Mouse (Mus musculus) CH12F3 (cell line): ENCODE measurements around the gene Irf3.

Source experiments
- in situ Hi-C: fragments of 300-500 bp; cut with MboI; formaldehyde crosslinking; loops from 2 replicates; pipeline ENCODE4 v1.14.3; 2020; ENCODE audit warnings: low sequenced_read_pairs

Irf3 gene

GRCm38 (mm10) chr7:44997231-44997939, at the start of gene Irf3:
Irf3 (plus strand) TSS chr7:44997648.
- in situ Hi-C loops = no loop called here

- in situ Hi-C loops = no loop called here
Observed at GRCm38 (mm10) chr7:44949922-44950321, 47.5 kb upstream of the Irf3 start.

GRCm38 (mm10) chr7:44951960-44952359, 45.5 kb upstream of the Irf3 start:
- in situ Hi-C loops = no loop called here

DNA sequence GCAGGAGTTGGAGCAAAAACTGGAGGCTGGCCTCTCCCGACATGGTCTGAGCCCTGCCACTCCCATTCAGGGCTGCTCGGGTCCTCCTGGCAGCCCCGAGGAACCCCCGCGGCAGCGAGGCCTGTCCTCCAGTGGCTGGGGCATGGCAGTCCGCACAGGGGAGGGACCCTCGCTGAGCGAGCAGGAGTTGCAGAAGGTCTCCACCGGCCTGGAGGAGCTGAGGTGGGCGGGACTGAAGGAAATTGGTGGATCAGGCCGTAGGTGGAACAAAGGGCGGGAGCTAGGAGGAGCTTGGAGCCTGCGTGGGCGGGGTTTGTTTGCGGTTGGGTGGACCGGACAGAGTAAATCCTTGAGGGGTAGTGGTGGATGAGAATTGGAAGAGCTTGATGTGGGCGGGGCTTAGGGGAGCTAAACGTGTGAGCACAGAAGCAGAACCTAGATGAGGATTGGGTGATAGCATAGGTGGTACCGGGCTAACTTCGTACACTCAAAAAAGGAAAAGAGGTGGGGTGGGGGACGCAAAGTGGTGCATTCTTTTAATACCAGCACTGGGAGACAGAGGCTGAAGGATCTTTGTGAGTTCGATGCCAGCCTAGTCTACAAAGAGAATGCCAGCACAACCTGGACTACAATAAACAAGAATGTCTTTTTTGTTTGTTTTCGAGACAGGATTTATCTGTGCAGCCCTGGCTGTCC, 44.7 kb upstream of the Irf3 start:
- in situ Hi-C loops = no loop called here

DNA sequence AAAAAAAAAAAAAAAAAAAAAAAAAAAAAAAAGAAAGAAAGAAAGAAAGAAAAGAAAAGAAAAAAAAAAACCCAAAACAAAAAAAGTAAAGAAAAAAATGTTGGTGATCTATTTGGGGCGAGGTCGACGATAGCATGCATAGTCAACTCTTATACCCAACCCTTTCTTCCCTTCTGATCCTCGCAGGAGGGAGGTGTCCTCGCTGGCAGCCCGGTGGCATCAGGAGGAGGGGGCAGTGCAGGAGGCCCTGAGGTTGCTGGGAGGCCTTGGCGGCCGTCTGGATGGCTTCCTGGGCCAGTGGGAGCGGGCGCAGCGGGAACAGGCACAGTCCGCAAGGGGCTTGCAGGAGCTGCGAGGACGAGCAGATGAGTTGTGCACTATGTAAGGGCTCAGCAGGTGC, 43.9 kb upstream of the Irf3 start:
- in situ Hi-C loops = no loop called here

- in situ Hi-C loops = no loop called here
Observed at GRCm38 (mm10) chr7:44954091-44954885, 43.2 kb upstream of the Irf3 start.

- in situ Hi-C loops = no loop called here
Observed at GRCm38 (mm10) chr7:44955628-44956027, 41.8 kb upstream of the Irf3 start.

DNA sequence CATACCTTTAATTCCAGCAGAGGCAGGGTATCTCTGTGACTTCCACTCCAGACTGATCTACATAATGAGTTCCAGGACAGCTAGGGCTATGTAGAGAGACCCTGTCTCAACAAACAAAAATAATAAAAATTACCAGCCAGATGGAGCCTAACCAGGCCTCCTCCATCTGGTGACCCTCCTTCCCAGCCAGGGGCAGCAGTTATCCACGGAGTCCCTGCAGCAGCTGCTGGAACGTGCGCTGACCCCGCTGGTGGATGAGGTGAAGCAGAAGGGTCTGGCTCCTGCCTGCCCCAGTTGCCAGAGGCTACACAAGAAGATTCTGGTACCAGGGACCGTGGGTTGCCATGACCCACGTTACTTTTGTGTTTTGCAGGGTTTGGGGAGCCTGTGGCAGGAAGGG, 41.2 kb upstream of the Irf3 start:
- in situ Hi-C loops = no loop called here

DNA sequence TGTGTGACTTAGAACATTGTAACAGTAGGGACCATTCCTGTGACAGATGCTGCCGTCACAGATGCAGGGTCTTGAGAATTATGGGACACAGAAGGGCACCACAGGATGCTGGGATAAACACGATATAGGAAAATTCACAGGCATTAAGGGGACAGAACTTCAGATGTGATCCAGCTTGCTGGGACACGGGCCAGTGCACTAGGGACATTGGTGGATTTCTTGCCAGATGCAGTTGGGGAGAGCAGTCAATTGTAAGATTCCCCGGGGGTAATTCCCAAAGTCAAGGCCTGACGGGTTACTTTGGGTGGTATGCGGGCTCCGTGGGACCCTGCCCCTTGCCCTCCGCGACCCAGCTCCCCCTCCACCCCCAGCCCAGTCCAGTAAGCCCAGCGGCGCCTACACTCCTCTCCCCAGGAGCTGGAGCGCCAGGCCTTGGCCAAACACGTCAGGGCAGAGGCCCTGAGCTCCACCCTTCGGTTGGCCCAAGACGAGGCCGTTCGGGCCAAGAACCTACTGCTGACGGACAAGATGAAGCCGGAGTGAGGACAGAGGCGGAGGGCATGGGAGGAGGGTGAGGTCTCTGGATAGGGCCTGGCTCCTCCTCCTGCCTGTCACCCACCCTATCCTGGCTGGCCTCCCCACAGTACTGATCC, 40.1 kb upstream of the Irf3 start:
- in situ Hi-C loops = no loop called here

DNA sequence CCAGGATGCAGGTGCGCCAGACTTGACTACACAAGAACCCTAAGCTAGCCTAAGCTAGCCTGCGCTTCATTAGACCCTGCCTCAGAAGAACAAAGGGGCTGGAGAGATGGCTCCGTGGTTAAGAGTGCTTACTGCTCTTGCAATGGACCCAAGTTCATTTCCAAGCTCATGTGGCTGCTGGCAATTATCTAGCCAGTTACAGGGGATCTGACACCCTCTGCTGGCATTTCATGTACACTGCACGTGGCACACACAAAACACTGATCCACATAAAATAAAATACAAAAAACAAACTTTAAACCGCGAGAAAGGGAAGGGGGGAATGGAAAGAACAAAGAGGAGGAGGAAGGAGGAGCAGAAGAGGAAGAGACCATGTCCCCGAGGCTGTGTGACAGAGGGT, 39.2 kb upstream of the Irf3 start:
- in situ Hi-C loops = no loop called here

DNA sequence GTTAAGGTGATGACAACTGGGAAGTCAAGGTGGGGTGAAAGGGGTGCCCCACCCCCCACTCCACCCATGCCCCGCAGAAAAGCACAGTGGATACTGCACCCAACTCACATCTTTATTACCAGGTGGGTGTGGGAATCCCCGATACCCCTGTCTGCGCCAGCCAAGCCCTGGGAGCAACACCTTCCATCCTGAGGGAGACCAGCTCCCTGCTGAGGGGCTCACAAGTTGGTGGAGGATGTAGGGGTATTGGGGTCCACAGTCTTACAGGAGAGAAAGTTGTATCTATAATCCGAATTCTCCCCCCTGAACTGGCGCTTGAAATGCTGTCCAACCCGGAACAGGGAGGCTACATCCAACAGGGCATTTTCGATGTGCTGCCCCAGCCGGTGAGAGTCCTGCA, 38.2 kb upstream of the Irf3 start:
- in situ Hi-C loops = no loop called here

DNA sequence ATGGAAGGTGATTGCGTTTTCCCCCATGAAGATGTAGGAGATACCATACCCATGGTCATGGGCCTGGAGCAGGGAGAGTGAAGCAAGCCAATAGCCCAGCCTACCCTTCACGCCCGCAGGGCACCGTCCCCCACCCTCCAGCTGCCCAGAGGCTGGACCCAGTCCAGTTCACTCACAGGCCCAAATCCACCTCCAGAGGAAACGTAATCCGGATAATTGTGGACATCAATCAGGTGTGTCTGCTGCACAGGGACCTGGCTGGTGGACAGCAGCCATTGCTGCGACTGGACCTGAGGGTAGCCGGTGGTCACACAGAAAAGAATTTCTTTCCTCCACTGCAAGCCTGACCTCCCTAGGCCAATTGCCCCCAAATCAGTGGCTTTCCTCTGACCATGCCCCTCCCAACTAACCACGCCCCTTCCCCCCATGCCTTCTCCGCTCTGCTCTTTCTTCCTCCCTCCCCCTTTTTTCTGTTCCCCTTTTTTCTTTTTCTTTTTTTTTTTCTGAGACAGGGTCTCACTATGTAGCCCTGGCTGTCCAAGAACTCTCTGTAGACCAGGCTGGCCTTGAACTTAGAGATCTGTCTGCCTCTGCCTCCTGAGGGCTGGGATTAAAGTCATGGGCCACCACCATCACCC, 37.5 kb upstream of the Irf3 start:
- in situ Hi-C loops = no loop called here

- in situ Hi-C loops = no loop called here
Observed at GRCm38 (mm10) chr7:44960512-44960910, 36.9 kb upstream of the Irf3 start.

DNA sequence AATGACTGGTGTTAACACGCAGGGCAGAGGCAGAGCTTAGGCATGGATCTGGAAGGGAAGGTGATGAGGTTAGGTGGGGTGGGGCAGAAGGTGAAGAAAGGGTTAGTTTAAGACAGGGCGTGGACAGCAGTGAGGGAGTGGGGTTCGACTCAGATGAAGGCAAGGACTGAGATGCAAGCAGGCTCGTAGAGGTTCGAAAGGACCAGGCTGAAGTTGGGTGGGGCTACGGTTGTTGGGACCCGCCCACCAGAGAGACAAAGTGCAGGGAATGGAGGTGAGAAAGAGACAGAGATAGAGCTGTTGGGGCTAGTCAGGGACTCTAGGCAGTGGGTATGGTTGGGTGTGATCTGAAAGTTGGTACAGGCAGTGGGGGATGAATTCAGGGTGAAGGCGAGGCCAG, 35.1 kb upstream of the Irf3 start:
- in situ Hi-C loops = no loop called here

DNA sequence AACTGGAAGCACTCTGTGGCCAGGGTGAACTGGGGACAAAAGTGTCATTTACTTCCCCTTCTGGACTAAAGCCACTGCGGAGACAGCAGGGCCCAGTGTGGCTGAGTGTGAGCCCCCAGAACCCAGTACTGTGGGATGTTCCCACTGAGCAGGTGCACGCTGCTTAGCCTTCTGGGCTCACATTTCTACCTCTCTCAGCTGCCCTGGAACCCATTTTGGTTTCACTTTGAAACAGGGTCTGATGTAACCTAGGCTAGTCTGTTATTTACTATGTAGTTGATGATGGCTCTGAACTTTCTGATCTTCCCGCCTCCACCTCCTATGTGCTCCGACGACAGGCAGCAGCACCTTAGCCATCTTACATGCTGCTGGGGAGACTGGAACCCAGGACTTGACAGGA, 34.6 kb upstream of the Irf3 start:
- in situ Hi-C loops = no loop called here

DNA sequence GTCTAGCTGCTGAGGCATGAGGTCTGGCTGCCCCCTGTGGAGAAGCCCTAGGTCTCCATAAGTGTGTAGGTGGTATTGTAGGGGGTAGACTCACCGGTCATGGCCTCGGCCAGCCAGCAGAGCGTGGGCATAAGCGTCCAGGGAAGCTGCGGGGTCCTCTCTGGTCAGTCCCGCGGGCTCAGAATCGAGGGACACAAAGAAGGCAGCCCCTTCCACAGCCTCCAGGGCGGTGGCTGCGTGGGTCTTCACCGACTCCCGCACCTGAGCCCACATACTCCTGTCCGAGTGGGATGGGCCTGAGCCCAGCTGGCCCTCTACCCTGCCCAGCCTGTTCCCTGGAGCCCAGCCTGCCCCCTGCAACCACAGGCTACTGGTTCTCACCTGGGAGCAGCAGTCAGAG, 32.5 kb upstream of the Irf3 start:
- in situ Hi-C loops = no loop called here

- in situ Hi-C loops = no loop called here
Observed at GRCm38 (mm10) chr7:44965975-44966374, 31.5 kb upstream of the Irf3 start.

DNA sequence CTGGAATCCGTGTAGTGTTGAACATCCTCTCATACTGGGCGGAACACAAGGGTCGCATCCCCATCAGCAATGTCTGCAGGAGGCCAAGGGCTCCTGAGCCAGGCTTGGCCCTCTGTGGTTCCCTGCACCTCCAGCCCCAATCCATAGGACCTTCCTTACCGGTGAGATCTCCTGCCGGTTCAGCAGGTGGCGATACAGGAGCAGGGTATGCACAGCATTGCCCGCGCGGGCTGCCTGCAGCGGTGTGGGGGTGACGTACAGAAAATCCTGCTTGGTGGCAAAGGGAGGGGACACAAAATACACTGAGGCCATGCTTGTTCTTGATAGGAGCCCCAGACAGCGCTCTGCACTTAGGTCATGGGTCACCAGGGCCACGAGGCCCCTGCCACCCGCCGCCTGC, 30.8 kb upstream of the Irf3 start:
- in situ Hi-C loops = no loop called here

DNA sequence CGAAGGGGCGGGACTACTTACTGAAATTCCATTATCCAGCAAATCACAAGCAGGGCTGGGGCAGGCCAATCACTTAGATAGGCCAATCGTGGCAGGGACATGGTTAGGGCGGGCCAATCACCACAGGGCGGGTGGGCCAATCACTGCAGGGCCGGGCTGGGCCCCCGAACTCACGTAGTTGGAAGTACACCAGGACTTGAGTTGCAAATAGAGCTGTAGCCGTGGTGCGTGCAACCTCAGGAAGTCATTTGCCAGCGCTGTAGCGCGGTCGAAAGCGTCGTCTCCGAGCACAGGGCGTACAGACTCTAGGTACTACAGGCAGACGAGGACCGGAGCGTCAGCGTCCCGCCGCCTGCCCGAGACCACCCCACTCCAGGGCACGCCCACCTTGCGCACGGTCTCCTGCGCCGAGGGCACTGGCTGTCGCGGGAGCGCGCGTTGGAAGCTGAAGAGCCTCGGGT, 27.2 kb upstream of the Irf3 start:
- in situ Hi-C loops = no loop called here

DNA sequence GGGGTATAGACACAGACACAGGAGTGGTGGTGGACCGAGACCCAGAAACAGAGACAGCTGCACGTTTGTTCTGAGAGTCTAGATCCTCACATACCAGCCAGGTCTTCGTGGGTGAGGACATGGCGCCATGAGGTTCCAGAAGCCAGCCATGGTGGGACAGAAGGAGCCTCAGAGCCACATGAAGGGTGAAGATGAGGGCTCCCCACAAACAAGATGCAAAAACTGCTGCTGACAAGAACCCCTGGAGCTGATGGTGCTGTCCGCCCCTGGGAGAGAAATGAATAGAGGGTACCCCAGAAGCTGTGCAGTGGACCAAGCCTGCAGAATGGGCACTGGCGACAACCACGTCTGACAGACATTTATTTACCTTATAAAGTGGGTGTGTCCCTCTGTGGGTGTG, 26.3 kb upstream of the Irf3 start:
- in situ Hi-C loops = no loop called here
